In genomic region chr10:59977715-59978343, GRCm38 (mm10) we compare ENCODE assay signal across 10 mouse cellular contexts. TPM values are rescaled to one million over a fixed set of nuclear protein-coding genes. Genes with fewer than 3 reads are reported as not detected.
DNase-seq lines count a peak whose midpoint lies in the region; ATAC-seq and TF ChIP-seq lines count a peak whose summit lies in the region.
"Had no signal": no experiment of that assay in that cellular context is flagged by ENCODE, and none has a peak within 500 bp of the region (broad histone marks: within the 10 kb centered on the region; RNA-seq: fewer than 3 reads in every experiment).

No protein-coding gene starts in this region.

- no peak overlapping the region for H3K9ac ChIP-seq in forebrain, embryonic 11.5 days (ENCODE audit: low read length)
- no peak overlapping the region for H3K9ac ChIP-seq in hindbrain, embryonic 14.5 days
- H3K9ac ChIP-seq: liver, embryonic 14.5 days had no signal

- H3K4me2 ChIP-seq in forebrain, embryonic 11.5 days (ENCODE audit: low read depth, low read length, severe bottlenecking) = no peak overlapping the region
- no peak overlapping the region for H3K4me2 ChIP-seq in hindbrain, embryonic 14.5 days (replicated peaks)

- H3K27ac ChIP-seq in forebrain, embryonic 10.5 days = peak overlapping the region; percentile 72; the same call in 1 of the 2 replicates
- H3K27ac ChIP-seq in forebrain, embryonic 11.5 days (ENCODE audit: low read depth, low read length) = no peak overlapping the region
- H3K27ac ChIP-seq in hindbrain, embryonic 14.5 days = peak overlapping the region; percentile 47; the same call in 1 of the 2 replicates
- H3K27ac ChIP-seq in small intestine, adult 2 months (ENCODE audit: insufficient read depth, low read depth, low read length) = peak overlapping the region; percentile 89
- H3K27ac ChIP-seq: liver, embryonic 14.5 days had no signal

- H3K4me3 ChIP-seq in forebrain, embryonic 10.5 days = no peak overlapping the region
- H3K4me3 ChIP-seq in forebrain, embryonic 11.5 days (ENCODE audit: low read depth, low read length) = no peak overlapping the region
- H3K4me3 ChIP-seq in lung, adult 2 months (replicated peaks; ENCODE audit: extremely low read depth, low read depth, low read length) = no peak overlapping the region
- no peak overlapping the region for H3K4me3 ChIP-seq in hindbrain, embryonic 14.5 days (replicated peaks; ENCODE audit: low read length)
- H3K4me3 ChIP-seq in small intestine, adult 2 months (ENCODE audit: low read depth, low read length) = no peak overlapping the region

- no peak for DNase-seq in forebrain, embryonic 10.5 days (ENCODE audit: extremely low spot score, low spot score)
- DNase-seq in forebrain, embryonic 11.5 days (ENCODE audit: low spot score) = no peak
- DNase-seq in lung, postnatal 36 days = peak; percentile 26
- DNase-seq in lung, adult 2 months = no peak
- no peak for DNase-seq in hindbrain, embryonic 14.5 days (ENCODE audit: low spot score)
- no peak for DNase-seq in spleen, postnatal 10 days (ENCODE audit: low spot score in 2 of 2)
- no peak for DNase-seq in adrenal gland, postnatal 4 days (ENCODE audit: low spot score in 2 of 2)
- DNase-seq: B cell, adult 2 months had no signal

- 90% methylated on average over 5 of the region's 5 CpGs for WGBS in forebrain, embryonic 10.5 days
- WGBS in forebrain, embryonic 11.5 days = 95% methylated on average over 5 of the region's 5 CpGs
- WGBS in lung, adult 2 months = 83% methylated on average over 5 of the region's 5 CpGs
- 87% methylated on average over 5 of the region's 5 CpGs for WGBS in hindbrain, embryonic 14.5 days
- 65% methylated on average over 5 of the region's 5 CpGs for WGBS in small intestine, adult 2 months

- H3K9me3 ChIP-seq in forebrain, embryonic 10.5 days = no peaks in the 10 kb centered on the region
- no peaks in the 10 kb centered on the region for H3K9me3 ChIP-seq in forebrain, embryonic 11.5 days (ENCODE audit: control insufficient read depth, low read length)
- no peaks in the 10 kb centered on the region for H3K9me3 ChIP-seq in hindbrain, embryonic 14.5 days (ENCODE audit: control insufficient read depth, low read length)

- ATAC-seq in forebrain, embryonic 11.5 days (replicated peaks; ENCODE audit: low FRiP score) = no peak
- no peak for ATAC-seq in hindbrain, embryonic 14.5 days (ENCODE audit: low FRiP score)

- peaks cover 52% of the 10 kb centered on the region for H3K4me1 ChIP-seq in forebrain, embryonic 10.5 days
- H3K4me1 ChIP-seq in forebrain, embryonic 11.5 days (replicated peaks; ENCODE audit: control insufficient read depth, insufficient read depth, low read length) = peaks cover 6% of the 10 kb centered on the region; the same call in 1 of the 2 replicates
- H3K4me1 ChIP-seq in lung, adult 2 months (ENCODE audit: control insufficient read depth, insufficient read depth, low read length) = peaks cover 50% of the 10 kb centered on the region
- peaks cover 19% of the 10 kb centered on the region for H3K4me1 ChIP-seq in hindbrain, embryonic 14.5 days (replicated peaks; ENCODE audit: control insufficient read depth, insufficient read depth, low read length)
- H3K4me1 ChIP-seq in small intestine, adult 2 months (ENCODE audit: control insufficient read depth, insufficient read depth, insufficient read length, low read length) = peaks cover 45% of the 10 kb centered on the region

- no peaks in the 10 kb centered on the region; the same call in 1 of the 2 replicates for H3K36me3 ChIP-seq in forebrain, embryonic 10.5 days (replicated peaks)
- H3K36me3 ChIP-seq in forebrain, embryonic 11.5 days (ENCODE audit: control insufficient read depth, insufficient read depth, low read length) = no peaks in the 10 kb centered on the region
- H3K36me3 ChIP-seq in hindbrain, embryonic 14.5 days (replicated peaks; ENCODE audit: control insufficient read depth, insufficient read depth) = no peaks in the 10 kb centered on the region
- no peaks in the 10 kb centered on the region for H3K36me3 ChIP-seq in small intestine, adult 2 months (ENCODE audit: control insufficient read depth, insufficient read depth, low read length)

- no peaks in the 10 kb centered on the region for H3K27me3 ChIP-seq in forebrain, embryonic 10.5 days (ENCODE audit: poor library complexity, severe bottlenecking)
- H3K27me3 ChIP-seq in forebrain, embryonic 11.5 days (ENCODE audit: control insufficient read depth, insufficient read depth, low read length) = no peaks in the 10 kb centered on the region
- H3K27me3 ChIP-seq in hindbrain, embryonic 14.5 days (ENCODE audit: control insufficient read depth, insufficient read depth, low read length) = no peaks in the 10 kb centered on the region
- H3K27me3 ChIP-seq in small intestine, adult 2 months (ENCODE audit: control insufficient read depth, insufficient read depth, low read length) = no peaks in the 10 kb centered on the region

- TF ChIP-seq POLR2A in lung, adult 2 months (IDR thresholded peaks at IDR 0.05; ENCODE audit: borderline replicate concordance, extremely low read depth, low read depth, low read length) = no peak
- no peak for TF ChIP-seq POLR2A in small intestine, adult 2 months (IDR thresholded peaks at IDR 0.05; ENCODE audit: low read depth, low read length)

- no peak for TF ChIP-seq CTCF in lung, adult 2 months (IDR thresholded peaks at IDR 0.05; ENCODE audit: insufficient read depth, low read length)
- no peak for TF ChIP-seq CTCF in small intestine, adult 2 months (IDR thresholded peaks at IDR 0.05; ENCODE audit: extremely low read depth, insufficient read length, insufficient replicate concordance, low read depth, low read length)

RNA-seq across cellular contexts. Expression of gene Ascc1, which starts 24.8 kb away (rescaled TPM):
- polyA plus RNA-seq in forebrain, embryonic 10.5 days (2016; fragmentation: Nextera tagmentation; extraction: Ambion mirVana) = 33.5 and 34.7 TPM in 2 replicates
- 35.8 and 38.4 TPM in 2 replicates for polyA plus RNA-seq in forebrain, embryonic 11.5 days (2014; fragmentation: Nextera tagmentation; extraction: Ambion mirVana)
- 21.1 and 29.5 TPM in 2 replicates for polyA plus RNA-seq in lung, adult 2 months (2012; rRNA removed)
- polyA plus RNA-seq in hindbrain, embryonic 14.5 days (2014; fragmentation: Nextera tagmentation; extraction: Ambion mirVana) = 45.6 and 45.9 TPM in 2 replicates
- polyA plus RNA-seq in small intestine, adult 2 months (2012; rRNA removed) = 5.8 and 14.2 TPM in 2 replicates
- total RNA-seq in adrenal gland, postnatal 4 days (2021) = 10 to 100 TPM; 35.7 to 38.0 TPM

RNA-seq across cellular contexts. Expression of gene Anapc16, which starts 25.1 kb away (rescaled TPM):
- polyA plus RNA-seq in forebrain, embryonic 10.5 days (2016; fragmentation: Nextera tagmentation; extraction: Ambion mirVana) = 96.8 and 108 TPM in 2 replicates
- 94.6 and 99.4 TPM in 2 replicates for polyA plus RNA-seq in forebrain, embryonic 11.5 days (2014; fragmentation: Nextera tagmentation; extraction: Ambion mirVana)
- 61.1 and 64.5 TPM in 2 replicates for polyA plus RNA-seq in lung, adult 2 months (2012; rRNA removed)
- polyA plus RNA-seq in hindbrain, embryonic 14.5 days (2014; fragmentation: Nextera tagmentation; extraction: Ambion mirVana) = 94.2 and 110 TPM in 2 replicates
- polyA plus RNA-seq in small intestine, adult 2 months (2012; rRNA removed) = 33.0 and 51.4 TPM in 2 replicates
- total RNA-seq in adrenal gland, postnatal 4 days (2021) = 10 to 100 TPM; 82.2 to 88.4 TPM

RNA-seq across cellular contexts. Expression of gene Ddit4, which starts 26.2 kb away (rescaled TPM):
- polyA plus RNA-seq in forebrain, embryonic 10.5 days (2016; fragmentation: Nextera tagmentation; extraction: Ambion mirVana) = 32.7 and 35.3 TPM in 2 replicates
- polyA plus RNA-seq in forebrain, embryonic 11.5 days (2014; fragmentation: Nextera tagmentation; extraction: Ambion mirVana) = 7.4 and 9.5 TPM in 2 replicates
- polyA plus RNA-seq in lung, adult 2 months (2012; rRNA removed) = 32.6 and 53.4 TPM in 2 replicates
- polyA plus RNA-seq in hindbrain, embryonic 14.5 days (2014; fragmentation: Nextera tagmentation; extraction: Ambion mirVana) = 8.8 and 10.5 TPM in 2 replicates
- 21.5 and 35.0 TPM in 2 replicates for polyA plus RNA-seq in small intestine, adult 2 months (2012; rRNA removed)
- total RNA-seq in adrenal gland, postnatal 4 days (2021) = 10 to 100 TPM; 59.7 to 80.6 TPM
